Mouse (Mus musculus) layer of hippocampus, adult 11-12 months (tissue): ENCODE results near the gene Slc35b4.

Experiments
- DNase-seq: peaks from one replicate; pipeline ENCODE4 v3.0.0; 2022; ENCODE audit warnings: low spot score

Gene Slc35b4

DNA sequence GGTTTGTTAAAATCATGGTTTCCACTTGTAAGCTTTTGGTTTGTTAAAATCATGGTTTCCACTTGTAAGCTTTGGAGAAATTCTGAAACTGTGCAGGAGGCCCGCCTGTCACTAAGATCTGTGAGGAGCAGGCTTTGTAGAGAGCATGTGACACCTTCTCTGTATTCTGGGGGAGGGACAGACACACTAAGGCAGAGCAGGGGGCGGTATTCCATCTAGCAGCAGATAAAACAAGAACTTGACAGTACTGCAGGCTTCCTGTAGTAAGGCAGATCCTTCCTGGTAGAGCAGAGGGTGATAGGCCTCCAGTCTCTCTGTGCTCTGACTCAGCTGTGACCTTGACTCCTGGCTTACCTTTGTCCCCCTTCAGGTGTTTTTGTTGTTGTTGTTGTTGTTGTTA lies 47.6 kb downstream of the Slc35b4 start:
- DNase-seq, result no peak

DNA sequence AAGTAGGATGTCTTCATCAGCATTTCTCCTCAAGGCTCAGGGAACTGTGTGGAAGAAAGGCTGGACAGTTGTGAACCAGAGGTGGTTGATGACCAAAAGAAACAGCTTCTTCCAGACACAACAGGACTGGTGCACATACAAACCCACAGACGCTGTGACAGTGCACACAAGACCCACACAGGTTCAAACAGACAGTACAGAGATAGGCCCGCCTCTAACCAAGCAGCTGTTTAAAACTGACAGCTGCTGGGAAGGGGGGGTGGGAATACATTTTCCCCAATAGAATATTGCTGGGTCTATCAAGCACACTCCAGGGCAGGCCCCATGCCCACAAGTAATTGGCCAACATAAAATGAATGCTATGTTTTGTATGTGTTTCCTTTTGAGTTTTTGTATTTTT lies 52.5 kb downstream of the Slc35b4 start:
- DNase-seq, result no peak

DNA sequence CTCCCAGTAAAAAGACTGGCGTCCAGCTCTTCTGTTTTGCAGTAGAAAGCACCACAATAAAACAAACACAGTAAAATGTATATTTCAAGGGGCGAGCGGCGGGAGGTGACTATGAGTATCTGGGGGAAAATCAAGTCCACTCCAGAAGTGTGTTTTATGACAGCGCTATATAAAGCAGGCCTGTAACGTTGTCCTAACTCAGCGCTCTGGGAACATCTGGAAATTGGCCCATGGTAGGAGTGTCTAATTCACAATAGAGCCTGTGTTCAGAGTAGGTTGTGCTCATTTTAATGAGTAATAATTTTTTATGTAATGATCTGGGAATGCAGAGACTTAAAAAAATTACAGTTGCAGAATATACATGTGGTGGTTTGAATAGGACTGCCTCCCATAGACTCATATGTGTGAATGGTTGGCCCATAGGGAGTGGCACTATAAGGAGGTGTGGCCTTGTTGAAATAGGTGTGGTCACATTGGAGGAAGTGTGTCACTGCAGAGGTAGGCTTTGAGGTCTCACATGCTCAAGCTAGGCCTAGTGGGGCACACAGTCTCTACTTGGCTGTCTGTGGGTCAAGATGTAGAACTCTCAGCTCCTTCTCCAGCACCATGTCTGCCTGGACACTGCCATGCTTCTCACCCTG lies 60.0 kb downstream of the Slc35b4 start:
- no peak for DNase-seq

DNA sequence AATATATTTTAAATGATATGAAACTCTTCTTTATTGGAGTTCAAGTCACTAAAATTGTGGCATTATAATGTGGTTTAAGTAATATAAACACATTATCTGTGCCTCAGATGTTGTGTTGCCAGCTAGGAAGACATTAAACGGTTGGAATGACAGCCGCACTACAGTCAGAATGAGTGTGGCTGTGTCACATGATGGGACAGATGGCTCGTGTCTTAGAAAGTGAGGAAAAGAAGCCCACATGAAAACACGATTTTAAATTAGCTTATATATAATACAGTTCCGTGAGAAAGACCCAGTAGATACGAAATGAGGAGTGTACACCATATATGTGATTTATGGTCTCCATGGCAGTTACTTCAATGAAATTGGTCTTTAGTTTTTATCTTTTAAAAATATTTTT lies 65.5 kb downstream of the Slc35b4 start:
- DNase-seq, result no peak

DNA sequence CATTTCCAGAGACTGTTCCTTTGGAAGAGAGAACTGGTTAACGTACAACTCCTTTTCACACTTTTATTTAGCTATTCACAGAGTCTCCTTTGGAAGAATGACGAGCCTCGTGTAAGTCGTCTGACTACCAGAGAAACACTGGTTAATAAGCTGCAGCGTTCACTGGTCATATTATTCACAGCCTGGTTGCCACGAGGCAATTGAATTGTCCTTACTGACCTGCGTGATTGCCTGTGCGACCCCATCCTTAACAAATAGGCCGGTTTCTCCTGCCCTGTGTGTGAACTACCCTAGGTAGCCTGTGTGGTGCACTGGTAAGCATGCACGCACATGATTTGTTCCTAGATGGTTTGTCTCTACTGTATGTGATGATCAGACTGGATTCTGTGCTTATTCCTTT lies 66.3 kb downstream of the Slc35b4 start:
- no peak for DNase-seq
